Mouse (Mus musculus) limb, embryonic 11.5 days (tissue): ENCODE data around the gene Tapbp. TPM values are rescaled to one million over a fixed set of nuclear protein-coding genes. Genes with fewer than 3 reads are reported as not detected.

Source experiments
- ATAC-seq: fragments of 200-750 bp; cut with Nextera tagmentation; 2 replicates; pipeline ENCODE4 v1.8.0; 2017; ENCODE audit warnings: low read depth; ENCODE audit not compliant: insufficient number of reproducible peaks, low FRiP score, low TSS enrichment
- DNase-seq: peaks from one replicate; pipeline ENCODE4 v3.0.0-alpha.2; 2015; ENCODE audit warnings: low spot score
- H3K27ac ChIP-seq: fragments of 300-500 bp; sonication (generic); replicated peaks from 2 replicates; pipeline ENCODE4 v1.5.1; 2014; ENCODE audit warnings: low read depth, mild to moderate bottlenecking, low read length
- H3K27me3 ChIP-seq: fragments of 300-500 bp; sonication (generic); 2 replicates; pipeline ENCODE4 v1.6.1; 2014; ENCODE audit warnings: mild to moderate bottlenecking, low read length, mixed read lengths; ENCODE audit not compliant: control insufficient read depth, insufficient read depth
- H3K36me3 ChIP-seq: fragments of 300-500 bp; sonication (generic); 2 replicates; pipeline ENCODE4 v1.6.1; 2014; ENCODE audit warnings: mild to moderate bottlenecking, low read length, moderate library complexity, mixed read lengths; ENCODE audit not compliant: control insufficient read depth, insufficient read depth
- H3K4me1 ChIP-seq: fragments of 300-500 bp; sonication (generic); 2 replicates; pipeline ENCODE4 v1.6.1; 2014; ENCODE audit warnings: low read length, mixed read lengths; ENCODE audit not compliant: control insufficient read depth, insufficient read depth
- H3K4me2 ChIP-seq: fragments of 300-500 bp; sonication (generic); 2 replicates; pipeline ENCODE4 v1.6.1; 2014; ENCODE audit warnings: low read depth, mild to moderate bottlenecking, moderate library complexity; ENCODE audit not compliant: severe bottlenecking
- H3K4me3 ChIP-seq: fragments of 300-500 bp; sonication (generic); 2 replicates; pipeline ENCODE4 v1.5.1; 2014; ENCODE audit warnings: low read depth, low read length
- H3K9ac ChIP-seq: fragments of 300-500 bp; sonication (generic); 2 replicates; pipeline ENCODE4 v1.6.1; 2014; ENCODE audit warnings: mild to moderate bottlenecking, low read length
- H3K9me3 ChIP-seq: fragments of 300-500 bp; sonication (generic); 2 replicates; pipeline ENCODE4 v1.6.1; 2016; ENCODE audit warnings: low read length; ENCODE audit not compliant: control insufficient read depth
- WGBS: fragments of 180-500 bp; shearing (Covaris S2); extraction: QIAGEN DNeasy Blood & Tissue Kit; methylation state at CpG from one replicate; pipeline ENCODE4 v1.1.7; 2014; 5-methylcytosine and 5-hydroxymethylcytosine counted together
- polyA plus RNA-seq: library from polyadenylated mRNA; unstranded; fragments of >200 nt; fragmentation: Nextera tagmentation; extraction: Ambion mirVana; gene quantifications from 2 replicates; pipeline ENCODE4 v1.2.1, GENCODE M21; 2014

Tapbp gene
- polyA plus RNA-seq, 1 experiment from 2014 or later, result 14.8 TPM

GRCm38 (mm10) chr17:33909077-33909868 is 6.4 kb upstream of the Tapbp start, which contains the start of gene Daxx:
TSS of gene Daxx (plus strand) at chr17:33909414.
- Histone ChIP-seq H3K4me1 (peaks cover 8% of the 10 kb centered on the region), H3K27me3 (no peaks in the 10 kb centered on the region), H3K4me3 (peak within 1 kb of the TSS; percentile 88), H3K36me3 (peaks cover 28% of the 10 kb centered on the region), H3K9ac (peak within 1 kb of the TSS; percentile 89), H3K9me3 (no peaks in the 10 kb centered on the region), H3K4me2 (peak within 1 kb of the TSS; percentile 97), H3K27ac (peak within 1 kb of the TSS; percentile 75)
- ATAC-seq, result peak; percentile 95
- DNase-seq, result peak; percentile 98
- under 1% methylated on average over 68 of the region's 68 CpGs for WGBS

GRCm38 (mm10) chr17:33909869-33910250 is 5.8 kb upstream of the Tapbp start:
- no peaks in the 10 kb centered on the region for H3K27me3 ChIP-seq
- H3K36me3 ChIP-seq, result peaks cover 29% of the 10 kb centered on the region
- WGBS, result under 1% methylated on average over 14 of the region's 14 CpGs
- peak overlapping the region; percentile 88 for H3K4me3 ChIP-seq
- no peak for DNase-seq
- no peak for ATAC-seq
- H3K9me3 ChIP-seq, result no peaks in the 10 kb centered on the region
- 0 out of 2 replicates have a peak overlapping the region, but pooled peaks have one; percentile 73 for H3K27ac ChIP-seq
- H3K4me2 ChIP-seq, result peak overlapping the region; percentile 97
- H3K9ac ChIP-seq, result peak overlapping the region; percentile 89
- H3K4me1 ChIP-seq, result peaks cover 8% of the 10 kb centered on the region

- DNase-seq (no peak), ATAC-seq (no peak)
- Histone ChIP-seq H3K4me2 (peak overlapping the region; percentile 97), H3K27me3 (no peaks in the 10 kb centered on the region), H3K4me1 (peaks cover 11% of the 10 kb centered on the region), H3K36me3 (peaks cover 29% of the 10 kb centered on the region), H3K9ac (peak overlapping the region; percentile 89; the same call in 1 of the 2 replicates), H3K4me3 (peak overlapping the region; percentile 88), H3K9me3 (no peaks in the 10 kb centered on the region), H3K27ac (no peak overlapping the region)
- 49% methylated on average over 11 of the region's 11 CpGs for WGBS
These were observed 5.2 kb upstream of the Tapbp start for GRCm38 (mm10) chr17:33910346-33911051.

- WGBS, result 92% methylated on average over 31 of the region's 31 CpGs
- no peaks in the 10 kb centered on the region for H3K27me3 ChIP-seq
- peaks cover 11% of the 10 kb centered on the region for H3K4me1 ChIP-seq
- H3K27ac ChIP-seq, result no peak overlapping the region
- no peak overlapping the region for H3K9ac ChIP-seq
- H3K4me3 ChIP-seq, result no peak overlapping the region
- H3K4me2 ChIP-seq, result no peak overlapping the region
- ATAC-seq, result no peak
- H3K36me3 ChIP-seq, result peaks cover 29% of the 10 kb centered on the region
- no peaks in the 10 kb centered on the region for H3K9me3 ChIP-seq
- DNase-seq, result no peak
These were observed 4.5 kb upstream of the Tapbp start for GRCm38 (mm10) chr17:33911052-33911812.

GRCm38 (mm10) chr17:33911813-33912414 is 3.8 kb upstream of the Tapbp start:
- H3K9me3 ChIP-seq, result no peaks in the 10 kb centered on the region
- WGBS, result 94% methylated on average over 28 of the region's 28 CpGs
- no peak overlapping the region for H3K4me2 ChIP-seq
- peaks cover 14% of the 10 kb centered on the region for H3K4me1 ChIP-seq
- no peak overlapping the region for H3K4me3 ChIP-seq
- H3K36me3 ChIP-seq, result peaks cover 29% of the 10 kb centered on the region
- H3K27me3 ChIP-seq, result no peaks in the 10 kb centered on the region
- ATAC-seq (no peak), DNase-seq (no peak)
- no peak overlapping the region for H3K27ac ChIP-seq
- no peak overlapping the region for H3K9ac ChIP-seq

- peaks cover 32% of the 10 kb centered on the region for H3K36me3 ChIP-seq
- DNase-seq (no peak), ATAC-seq (no peak)
- no peaks in the 10 kb centered on the region for H3K9me3 ChIP-seq
- no peak overlapping the region for H3K4me3 ChIP-seq
- peaks cover 17% of the 10 kb centered on the region for H3K4me1 ChIP-seq
- H3K4me2 ChIP-seq, result no peak overlapping the region
- WGBS, result 94% methylated on average over 10 of the region's 10 CpGs
- no peaks in the 10 kb centered on the region for H3K27me3 ChIP-seq
- no peak overlapping the region for H3K9ac ChIP-seq
- no peak overlapping the region for H3K27ac ChIP-seq
These were observed 2.4 kb upstream of the Tapbp start for GRCm38 (mm10) chr17:33913264-33913663.

GRCm38 (mm10) chr17:33913905-33914304 is 1.8 kb upstream of the Tapbp start:
- 97% methylated on average over 8 of the region's 8 CpGs for WGBS
- Histone ChIP-seq H3K9me3 (no peaks in the 10 kb centered on the region), H3K27ac (no peak overlapping the region; the same call in 1 of the 2 replicates), H3K4me1 (peaks cover 18% of the 10 kb centered on the region), H3K4me3 (no peak overlapping the region), H3K27me3 (no peaks in the 10 kb centered on the region), H3K36me3 (peaks cover 34% of the 10 kb centered on the region), H3K4me2 (no peak overlapping the region), H3K9ac (no peak overlapping the region)
- no peak for DNase-seq
- ATAC-seq, result no peak
